Mouse (Mus musculus) kidney, adult 8-10 months (tissue): Measurements from ENCODE around the gene Sprr2b.
"Not testable (repeated sequence)": the region's sequence is repeated elsewhere in the genome, so short reads cannot be mapped to it uniquely, and the experiment has no call there.

Experiments used
- DNase-seq, 2 experiments: peaks; one replicate each; pipeline ENCODE4 v3.0.0; 2022

The Sprr2b gene

GRCm38 (mm10) chr3:92316320-92316719, at the start of gene Sprr2b:
Sprr2b (plus strand) TSS chr3:92316620.
- no peak for DNase-seq

DNA sequence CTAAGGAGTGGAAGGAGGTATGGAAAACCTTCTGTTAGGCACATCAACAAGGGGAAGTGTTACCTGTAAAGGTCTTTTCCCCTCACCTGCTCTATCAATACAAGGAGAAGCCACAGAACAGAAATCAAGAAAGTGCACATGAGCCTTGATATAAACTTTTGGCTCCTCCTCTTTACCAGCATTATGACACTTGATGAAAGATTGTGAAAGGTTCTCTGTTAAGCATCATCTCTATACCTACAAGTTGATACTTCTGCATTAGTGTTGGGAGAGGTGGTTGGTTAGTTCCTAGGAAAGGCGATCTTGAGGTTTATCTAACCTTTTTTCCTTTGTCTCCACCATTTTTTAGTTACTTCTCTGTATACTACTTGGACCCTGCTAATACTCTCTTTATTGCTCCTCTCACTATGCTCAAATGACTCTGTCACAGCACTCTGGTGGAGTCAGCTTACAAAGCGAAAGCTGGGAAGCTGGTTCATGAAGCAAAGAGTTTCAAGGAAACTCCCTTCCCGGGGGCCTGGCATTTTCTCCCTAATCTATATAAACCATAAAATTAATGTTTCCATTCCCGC, 44.9 kb upstream of the Sprr2b start:
- DNase-seq, result not testable (repeated sequence)

DNA sequence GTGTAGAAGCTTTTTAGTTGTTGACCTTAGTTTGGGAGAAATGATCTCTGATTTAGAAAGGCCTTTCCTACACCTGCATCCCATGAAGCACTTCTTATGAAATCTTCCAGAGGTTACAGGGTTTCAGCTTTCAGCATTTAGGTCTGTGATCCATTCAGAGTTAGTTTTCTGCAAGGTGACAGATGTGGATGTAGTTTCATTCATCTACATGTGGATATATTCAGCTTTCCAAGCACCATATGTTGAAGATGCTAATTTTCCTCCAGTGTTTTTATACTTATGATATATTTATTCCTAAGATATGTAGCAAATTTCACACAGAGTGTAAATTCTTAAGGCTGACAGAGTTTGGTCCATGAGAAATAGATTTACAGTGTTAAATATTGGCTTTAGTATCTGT, 42.9 kb upstream of the Sprr2b start:
- not testable (repeated sequence) for DNase-seq

GRCm38 (mm10) chr3:92274018-92274417, 42.4 kb upstream of the Sprr2b start:
- DNase-seq, result not testable (repeated sequence)

DNA sequence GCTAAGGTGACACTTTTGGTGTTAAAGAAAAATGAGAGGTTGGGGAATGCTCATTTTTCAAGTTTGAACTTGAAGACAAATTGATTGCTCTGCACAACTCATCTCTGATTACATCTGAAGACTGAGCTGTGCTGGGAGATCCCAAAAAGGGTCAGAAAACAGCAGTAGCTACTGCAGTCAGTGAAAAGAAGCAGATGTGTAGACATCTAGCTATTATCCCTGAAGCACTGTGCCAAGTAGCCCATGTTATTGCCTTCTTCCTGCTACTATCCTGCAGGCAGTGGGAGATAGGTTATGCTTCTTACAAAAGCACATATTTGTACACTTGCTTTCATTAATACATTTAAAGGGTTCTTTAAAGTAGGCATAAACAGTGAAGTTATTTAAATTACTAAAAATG, 36.8 kb upstream of the Sprr2b start:
- not testable (repeated sequence) for DNase-seq

DNA sequence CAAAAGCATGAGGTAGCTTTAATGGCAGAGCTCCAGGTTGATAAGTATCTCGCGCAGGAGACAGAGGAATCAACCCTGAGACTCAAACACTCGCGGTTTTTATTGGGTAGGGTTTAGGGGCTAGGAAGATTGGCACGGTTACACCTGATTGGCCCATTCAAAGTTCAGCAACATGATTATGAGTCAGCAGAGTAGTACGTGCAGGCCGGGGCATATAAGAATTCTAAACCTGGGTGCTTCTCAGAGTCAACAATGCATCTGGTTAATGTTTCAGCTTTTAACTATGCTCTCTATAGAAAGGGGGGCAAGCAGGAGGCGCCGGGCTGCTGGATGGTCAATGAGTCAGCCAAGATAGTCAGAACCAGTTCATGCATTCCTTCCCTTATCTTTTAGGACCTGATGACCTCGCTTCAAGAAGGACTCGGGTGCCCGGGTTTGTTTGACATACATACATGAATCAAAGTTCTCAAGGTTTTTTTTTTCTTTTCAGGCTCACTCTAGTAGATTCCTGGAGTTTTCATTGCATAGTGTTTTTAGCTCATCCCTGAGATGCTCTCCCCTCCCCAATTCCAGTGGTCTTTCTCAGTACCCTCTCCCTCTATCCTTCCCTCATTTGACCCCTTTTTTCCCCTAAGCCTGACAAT, 35.3 kb upstream of the Sprr2b start:
- DNase-seq, result not testable (repeated sequence)

- not testable (repeated sequence) for DNase-seq
Observed at GRCm38 (mm10) chr3:92285101-92285500, 31.3 kb upstream of the Sprr2b start, which contains the start of gene Sprr2a3. Sprr2a3 (plus strand) TSS chr3:92285417.

GRCm38 (mm10) chr3:92288489-92288888, 27.9 kb upstream of the Sprr2b start:
- not testable (repeated sequence) for DNase-seq

- no peak for DNase-seq
Observed at GRCm38 (mm10) chr3:92307406-92307805, 9.0 kb upstream of the Sprr2b start.

DNA sequence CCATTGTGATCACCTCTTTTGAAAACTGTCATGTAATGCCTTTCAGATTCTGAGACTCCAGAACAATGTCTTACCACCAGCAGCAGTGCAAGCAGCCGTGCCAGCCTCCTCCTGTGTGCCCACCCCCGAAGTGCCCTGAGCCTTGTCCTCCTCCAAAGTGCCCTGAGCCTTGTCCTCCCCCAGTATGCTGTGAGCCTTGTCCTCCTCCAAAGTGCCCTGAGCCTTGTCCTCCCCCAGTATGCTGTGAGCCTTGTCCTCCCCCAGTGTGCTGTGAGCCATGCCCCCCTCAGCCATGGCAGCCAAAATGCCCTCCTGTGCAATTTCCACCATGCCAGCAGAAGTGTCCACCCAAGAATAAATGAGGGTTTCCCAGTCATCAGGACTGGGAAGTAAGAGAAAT, 964 bp downstream of the Sprr2b start:
- DNase-seq, result no peak

- DNase-seq, result no peak
Observed at GRCm38 (mm10) chr3:92336278-92336677, 19.9 kb downstream of the Sprr2b start.

- DNase-seq, result no peak
Observed at GRCm38 (mm10) chr3:92338840-92339239, 22.4 kb downstream of the Sprr2b start, which contains the start of gene Sprr2d. Sprr2d (plus strand) TSS chr3:92339140.

DNA sequence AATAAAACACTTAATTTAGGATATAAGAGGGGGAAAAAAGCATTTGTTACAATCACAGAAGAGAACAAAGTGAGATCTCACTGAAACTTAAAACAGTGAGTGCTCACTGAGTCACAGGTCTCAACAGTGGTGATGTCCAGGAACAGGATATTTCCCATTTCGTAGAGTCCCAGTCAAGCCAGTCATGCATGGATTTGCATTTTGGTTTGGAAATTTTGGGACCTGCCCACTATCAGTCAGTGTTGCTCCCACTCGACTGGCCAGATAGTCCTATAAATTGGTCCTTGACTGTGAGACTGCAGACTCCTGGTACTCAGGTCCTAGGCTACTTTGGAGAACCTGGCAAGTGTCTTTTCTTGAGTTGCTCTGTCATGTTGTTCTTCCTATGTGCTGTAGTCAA, 35.4 kb downstream of the Sprr2b start, which contains the start of gene Sprr2e:
Sprr2e (plus strand) TSS at position 301 of the 400 bp plus-strand sequence.
- DNase-seq, result no peak

- no peak for DNase-seq
Observed at GRCm38 (mm10) chr3:92361619-92362018, 45.2 kb downstream of the Sprr2b start.

- no peak for DNase-seq
Observed at GRCm38 (mm10) chr3:92364887-92365286, 48.5 kb downstream of the Sprr2b start, which contains the start of gene Sprr2f. Sprr2f (plus strand) TSS chr3:92365187.
